Mouse (Mus musculus) spleen, adult 2 months (tissue): Measurements from ENCODE around the gene Raver1.

ENCODE experiments used
- CTCF ChIP-seq: fragments of 200-500 bp; IDR thresholded peaks from 2 replicates; pipeline ENCODE4 v1.5.1; 2011; ENCODE audit warnings: mild to moderate bottlenecking, inconsistent platforms; ENCODE audit not compliant: insufficient read depth, insufficient read length, insufficient replicate concordance; ENCODE audit errors: extremely low read depth
- POLR2A ChIP-seq: fragments of 200-500 bp; IDR thresholded peaks from 2 replicates; pipeline ENCODE4 v1.6.1; 2011; ENCODE audit warnings: low read depth, low read length, inconsistent platforms

- no peak for TF ChIP-seq CTCF
- TF ChIP-seq POLR2A = no peak
These were observed 24.7 kb downstream of the Raver1 start, which contains the start of gene Zglp1 for GRCm38 (mm10) chr9:21067006-21067684.
